Mouse (Mus musculus) hindbrain, embryonic 16.5 days (tissue): ENCODE measurements around the gene Stoml3. TPM values are rescaled to one million over a fixed set of nuclear protein-coding genes. Genes with fewer than 3 reads are reported as not detected.

Experiments
- ATAC-seq: fragments of 200-750 bp; cut with Nextera tagmentation; 2 replicates; pipeline ENCODE4 v1.8.0; 2017; ENCODE audit warnings: moderate TSS enrichment, moderate library complexity
- H3K27ac ChIP-seq: fragments of 300-500 bp; sonication (generic); 2 replicates; pipeline ENCODE4 v1.5.1; 2014; ENCODE audit warnings: low read depth, mild to moderate bottlenecking, control low read depth, low read length, moderate library complexity
- H3K27me3 ChIP-seq: fragments of 300-500 bp; sonication (generic); replicated peaks from 2 replicates; pipeline ENCODE4 v1.6.1; 2014; ENCODE audit warnings: low read length; ENCODE audit not compliant: control insufficient read depth, insufficient read depth
- H3K36me3 ChIP-seq: fragments of 300-500 bp; sonication (generic); 2 replicates; pipeline ENCODE4 v1.6.1; 2014; ENCODE audit warnings: mild to moderate bottlenecking, low read length, moderate library complexity, mixed read lengths; ENCODE audit not compliant: control insufficient read depth, insufficient read depth
- H3K4me1 ChIP-seq: fragments of 300-500 bp; sonication (generic); 2 replicates; pipeline ENCODE4 v1.6.1; 2014; ENCODE audit warnings: low read depth, low read length; ENCODE audit not compliant: control insufficient read depth, insufficient read depth
- H3K4me2 ChIP-seq: fragments of 300-500 bp; sonication (generic); 2 replicates; pipeline ENCODE4 v1.6.1; 2014; ENCODE audit warnings: mild to moderate bottlenecking, low read length, control low read depth, moderate library complexity
- H3K4me3 ChIP-seq: fragments of 300-500 bp; sonication (generic); 2 replicates; pipeline ENCODE4 v1.5.1; 2014; ENCODE audit warnings: mild to moderate bottlenecking, low read length, control low read depth, moderate library complexity
- H3K9ac ChIP-seq: fragments of 300-500 bp; sonication (generic); 2 replicates; pipeline ENCODE4 v1.6.1; 2014; ENCODE audit warnings: low read depth, mild to moderate bottlenecking, control low read depth, low read length, moderate library complexity
- H3K9me3 ChIP-seq: fragments of 300-500 bp; sonication (generic); 2 replicates; pipeline ENCODE4 v1.6.1; 2014; ENCODE audit warnings: mild to moderate bottlenecking, low read length, moderate library complexity; ENCODE audit not compliant: control insufficient read depth
- WGBS: fragments of 180-500 bp; shearing (Covaris S2); extraction: QIAGEN DNeasy Blood & Tissue Kit; methylation state at CpG from one replicate; pipeline ENCODE4 v1.1.7; 2014; 5-methylcytosine and 5-hydroxymethylcytosine counted together
- polyA plus RNA-seq: library from polyadenylated mRNA; unstranded; fragments of >200 nt; fragmentation: Nextera tagmentation; extraction: Ambion mirVana; gene quantifications from 2 replicates; pipeline ENCODE4 v1.2.1, GENCODE M21; 2015

The Stoml3 gene
- polyA plus RNA-seq: 0.09 TPM in 1 of 2 replicates, not detected in the other

DNA sequence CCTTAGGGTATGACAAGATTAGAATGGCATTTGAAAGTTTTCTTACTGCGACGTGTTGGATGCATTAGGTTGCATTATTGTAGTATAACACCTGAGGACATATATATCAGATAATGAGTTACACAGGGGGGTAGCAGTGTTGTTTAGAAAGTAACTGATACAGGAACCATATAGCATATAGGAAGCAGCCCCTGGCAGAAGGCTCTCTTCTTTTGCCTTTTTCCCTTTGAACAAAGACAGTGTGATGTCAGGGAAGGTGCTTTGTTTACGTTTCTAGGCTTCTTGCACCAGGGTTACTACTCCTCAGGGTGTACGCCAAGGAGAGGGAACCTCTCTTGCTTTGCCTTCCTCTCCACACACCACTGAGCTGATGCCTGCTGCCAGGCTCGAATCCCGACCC lies at the start of gene Stoml3:
Gene Stoml3, plus strand, starts transcription at position 301 of the 400 bp plus-strand sequence.
- H3K4me3 ChIP-seq: no peak within 1 kb of the TSS
- no peak within 1 kb of the TSS for H3K4me2 ChIP-seq
- no peaks in the 10 kb centered on the region for H3K4me1 ChIP-seq
- no peak within 1 kb of the TSS for H3K27ac ChIP-seq
- no peak for ATAC-seq
- no peaks in the 10 kb centered on the region for H3K27me3 ChIP-seq
- no peaks in the 10 kb centered on the region for H3K36me3 ChIP-seq
- no peaks in the 10 kb centered on the region for H3K9me3 ChIP-seq
- WGBS: 74% methylated on average over 6 of the region's 6 CpGs
- H3K9ac ChIP-seq: no peak within 1 kb of the TSS

DNA sequence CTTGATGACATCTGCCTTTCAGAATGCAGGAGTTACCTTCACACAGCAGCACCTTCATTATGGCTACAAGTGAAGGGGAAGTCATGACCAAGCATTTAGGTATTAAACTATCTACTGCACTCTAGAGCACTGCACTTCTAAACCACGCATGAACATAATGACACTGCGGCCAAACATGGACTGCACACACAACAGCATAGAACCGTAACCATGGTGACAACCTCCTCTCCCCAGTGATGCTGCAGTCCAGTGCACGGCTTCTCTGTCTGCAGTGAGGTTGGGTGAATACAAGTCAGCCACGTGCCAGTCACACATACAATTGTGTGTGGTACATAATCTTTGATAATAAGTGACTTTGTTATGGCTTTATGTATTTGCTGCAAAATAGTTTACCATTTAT lies 42.9 kb upstream of the Stoml3 start:
- no peaks in the 10 kb centered on the region for H3K4me1 ChIP-seq
- peak; percentile 72; the same call in 1 of the 2 replicates for ATAC-seq
- peaks cover 6% of the 10 kb centered on the region for H3K36me3 ChIP-seq
- H3K27me3 ChIP-seq: no peaks in the 10 kb centered on the region
- no peak overlapping the region for H3K4me3 ChIP-seq
- no peak overlapping the region for H3K27ac ChIP-seq
- no peak overlapping the region for H3K4me2 ChIP-seq
- H3K9ac ChIP-seq: no peak overlapping the region
- no peaks in the 10 kb centered on the region for H3K9me3 ChIP-seq
- 34% methylated on average over 5 of the region's 5 CpGs for WGBS

DNA sequence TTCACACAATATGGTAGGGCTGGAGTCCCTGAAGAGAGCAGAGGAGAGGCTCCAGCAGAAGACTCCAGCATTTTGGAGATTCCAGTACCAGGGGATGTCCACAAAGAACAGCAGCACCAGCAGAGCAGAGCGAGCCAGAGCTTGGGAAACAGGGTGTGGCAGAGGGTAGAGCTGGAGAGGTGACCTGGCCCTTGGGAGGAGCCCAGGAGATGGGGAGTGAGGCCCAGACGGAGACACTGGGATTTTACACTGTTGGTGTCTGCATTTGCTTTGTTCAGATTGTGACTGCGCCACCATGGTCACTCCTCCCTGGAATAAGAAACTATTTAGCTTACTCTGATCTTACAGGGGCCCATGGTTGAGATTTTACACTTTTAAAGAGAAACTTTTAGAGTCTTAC lies 41.7 kb upstream of the Stoml3 start:
- Histone ChIP-seq H3K9ac (no peak overlapping the region), H3K4me3 (no peak overlapping the region), H3K27me3 (no peaks in the 10 kb centered on the region), H3K9me3 (no peaks in the 10 kb centered on the region), H3K27ac (no peak overlapping the region), H3K4me1 (no peaks in the 10 kb centered on the region), H3K4me2 (no peak overlapping the region), H3K36me3 (peaks cover 8% of the 10 kb centered on the region)
- WGBS: 84% methylated on average over 3 of the region's 3 CpGs
- no peak for ATAC-seq

DNA sequence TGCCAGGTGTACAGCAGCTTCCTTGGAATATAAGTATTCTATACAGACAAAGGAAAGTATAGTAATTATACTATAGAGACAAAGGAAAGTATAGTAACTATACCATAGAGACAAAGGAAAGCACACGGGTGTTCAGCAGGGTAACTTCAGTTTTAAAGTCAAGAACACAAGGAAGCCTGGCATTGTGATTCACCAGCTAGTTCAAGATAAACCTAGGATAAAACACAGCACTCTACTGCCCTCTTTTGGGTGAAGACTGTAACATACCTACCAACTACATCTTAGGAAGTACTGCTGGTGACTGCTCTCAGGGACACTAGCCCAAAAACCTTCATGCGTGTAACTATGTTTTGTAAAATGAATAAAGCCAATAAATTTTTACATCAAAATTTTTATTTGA lies 40.2 kb upstream of the Stoml3 start:
- peak; percentile 81 for ATAC-seq
- 24% methylated on average over 2 of the region's 2 CpGs for WGBS

DNA sequence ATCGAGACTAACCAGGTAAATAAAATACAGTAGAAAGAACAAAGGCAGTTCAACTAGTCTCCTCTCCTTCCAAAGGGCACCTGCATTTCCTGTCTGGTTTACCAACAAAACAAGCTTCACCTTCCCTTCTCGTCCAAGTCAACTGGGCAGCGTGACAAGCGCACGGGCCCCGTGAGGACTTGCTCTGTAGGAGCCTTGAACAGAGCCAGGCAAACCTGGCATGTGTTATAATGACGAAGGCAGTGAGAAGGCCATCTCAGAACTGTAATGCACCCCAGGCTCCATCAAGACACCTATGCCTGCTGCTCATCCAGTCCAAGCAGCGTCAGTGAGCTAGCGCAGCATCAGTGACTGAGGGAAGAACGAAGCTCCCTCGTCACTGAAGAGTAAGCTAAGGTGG lies 37.8 kb upstream of the Stoml3 start:
- Histone ChIP-seq H3K9ac (no peak overlapping the region), H3K36me3 (peaks cover 39% of the 10 kb centered on the region), H3K27me3 (no peaks in the 10 kb centered on the region), H3K9me3 (no peaks in the 10 kb centered on the region), H3K27ac (no peak overlapping the region), H3K4me2 (no peak overlapping the region), H3K4me3 (no peak overlapping the region), H3K4me1 (no peaks in the 10 kb centered on the region)
- WGBS: 89% methylated on average over 11 of the region's 11 CpGs
- ATAC-seq: no peak

More for the DNA sequence above, 40.2 kb upstream of the Stoml3 start:
- Histone ChIP-seq H3K36me3 (peaks cover 19% of the 10 kb centered on the region), H3K9me3 (no peaks in the 10 kb centered on the region), H3K4me3 (no peak overlapping the region), H3K27ac (no peak overlapping the region), H3K9ac (no peak overlapping the region), H3K4me2 (no peak overlapping the region), H3K4me1 (no peaks in the 10 kb centered on the region), H3K27me3 (no peaks in the 10 kb centered on the region)

GRCm38 (mm10) chr3:53452351-53452750 lies 36.1 kb upstream of the Stoml3 start:
- peaks cover 45% of the 10 kb centered on the region for H3K36me3 ChIP-seq
- H3K4me3 ChIP-seq: no peak overlapping the region
- no peaks in the 10 kb centered on the region for H3K27me3 ChIP-seq
- H3K27ac ChIP-seq: no peak overlapping the region
- no peak for ATAC-seq
- H3K9me3 ChIP-seq: no peaks in the 10 kb centered on the region
- H3K4me1 ChIP-seq: no peaks in the 10 kb centered on the region
- WGBS: 96% methylated on average over 10 of the region's 10 CpGs
- H3K4me2 ChIP-seq: no peak overlapping the region
- H3K9ac ChIP-seq: no peak overlapping the region

- Histone ChIP-seq H3K27me3 (no peaks in the 10 kb centered on the region), H3K36me3 (peaks cover 47% of the 10 kb centered on the region), H3K4me2 (no peak overlapping the region), H3K9ac (no peak overlapping the region), H3K4me3 (no peak overlapping the region), H3K9me3 (no peaks in the 10 kb centered on the region), H3K4me1 (no peaks in the 10 kb centered on the region), H3K27ac (no peak overlapping the region)
- no peak for ATAC-seq
- 94% methylated on average over 7 of the region's 7 CpGs for WGBS
Measured at GRCm38 (mm10) chr3:53453346-53453745, 35.1 kb upstream of the Stoml3 start.

DNA sequence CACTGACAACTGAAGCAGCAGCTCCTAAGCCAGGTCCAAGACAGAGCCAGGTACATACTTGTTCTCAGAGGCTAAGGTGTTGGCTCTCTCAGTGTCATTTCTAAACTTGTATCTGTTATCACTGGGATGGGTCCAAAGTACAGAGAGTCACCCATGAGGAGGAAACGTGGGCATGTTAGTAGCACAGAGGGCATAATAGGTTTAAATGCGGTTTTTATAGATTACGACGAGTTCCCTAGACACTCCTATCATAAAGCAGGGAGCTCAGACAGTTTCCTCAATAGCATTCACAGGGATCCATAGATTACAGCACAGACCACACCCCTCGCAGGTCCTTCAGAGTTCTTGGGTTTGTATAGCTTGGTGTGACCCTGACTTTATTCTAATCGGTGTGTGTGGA lies 34.4 kb upstream of the Stoml3 start:
- WGBS: 95% methylated on average over 6 of the region's 6 CpGs
- Histone ChIP-seq H3K9ac (no peak overlapping the region), H3K36me3 (peaks cover 47% of the 10 kb centered on the region), H3K27me3 (no peaks in the 10 kb centered on the region), H3K4me2 (no peak overlapping the region), H3K27ac (no peak overlapping the region), H3K9me3 (no peaks in the 10 kb centered on the region), H3K4me3 (no peak overlapping the region), H3K4me1 (no peaks in the 10 kb centered on the region)
- ATAC-seq: no peak

DNA sequence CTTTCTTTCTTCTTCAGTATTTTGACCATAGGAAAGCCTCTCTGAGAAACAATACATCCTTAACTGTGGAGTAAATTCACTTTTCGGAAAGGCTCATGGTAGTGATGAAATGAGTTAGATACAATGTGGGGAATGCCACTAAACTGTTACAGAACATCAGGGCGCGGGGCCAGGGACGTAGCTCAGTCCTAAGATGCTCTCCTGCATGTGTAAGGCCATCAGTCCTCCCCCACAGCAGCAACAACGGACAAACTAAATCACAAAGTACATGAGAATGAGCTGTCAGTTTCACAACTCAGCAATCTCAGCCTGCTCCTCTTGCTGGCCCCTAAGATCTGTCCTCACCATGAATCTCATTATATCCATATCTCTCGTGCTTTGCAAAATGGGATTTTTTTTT lies 33.9 kb upstream of the Stoml3 start:
- Histone ChIP-seq H3K9me3 (no peaks in the 10 kb centered on the region), H3K27me3 (no peaks in the 10 kb centered on the region), H3K4me3 (no peak overlapping the region), H3K4me2 (no peak overlapping the region), H3K36me3 (peaks cover 47% of the 10 kb centered on the region), H3K4me1 (no peaks in the 10 kb centered on the region), H3K9ac (no peak overlapping the region), H3K27ac (no peak overlapping the region)
- ATAC-seq: no peak
- 98% methylated on average over 6 of the region's 6 CpGs for WGBS

GRCm38 (mm10) chr3:53454984-53455383 lies 33.5 kb upstream of the Stoml3 start:
- no peak overlapping the region for H3K4me3 ChIP-seq
- H3K9ac ChIP-seq: no peak overlapping the region
- H3K4me1 ChIP-seq: no peaks in the 10 kb centered on the region
- H3K27me3 ChIP-seq: no peaks in the 10 kb centered on the region
- ATAC-seq: no peak
- H3K36me3 ChIP-seq: peaks cover 45% of the 10 kb centered on the region
- no peak overlapping the region for H3K27ac ChIP-seq
- 94% methylated on average over 7 of the region's 7 CpGs for WGBS
- H3K4me2 ChIP-seq: no peak overlapping the region
- H3K9me3 ChIP-seq: no peaks in the 10 kb centered on the region
